Mouse (Mus musculus): ENCODE data around the gene Sh3tc1.

The Sh3tc1 gene

DNA sequence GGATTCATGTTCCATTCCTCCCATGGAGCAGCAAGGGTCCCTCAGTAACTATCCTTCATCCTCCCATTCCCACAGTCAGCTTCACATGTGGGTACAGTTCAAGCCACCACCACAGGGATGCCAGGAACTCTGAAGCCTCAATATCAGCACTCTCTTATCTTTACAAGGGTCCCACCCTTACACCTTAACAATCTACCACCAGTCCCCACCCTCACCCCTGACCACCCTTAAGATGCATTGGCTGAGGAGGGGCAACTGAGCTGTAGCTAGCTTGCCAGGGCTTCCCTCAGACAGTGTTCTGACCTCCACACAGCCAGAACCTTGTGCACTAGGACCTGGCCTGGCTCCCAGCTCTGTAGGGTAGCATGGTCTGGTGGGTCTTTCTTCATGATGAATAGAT is 20.4 kb downstream of the Sh3tc1 start:
- no peak for DNase-seq

DNA sequence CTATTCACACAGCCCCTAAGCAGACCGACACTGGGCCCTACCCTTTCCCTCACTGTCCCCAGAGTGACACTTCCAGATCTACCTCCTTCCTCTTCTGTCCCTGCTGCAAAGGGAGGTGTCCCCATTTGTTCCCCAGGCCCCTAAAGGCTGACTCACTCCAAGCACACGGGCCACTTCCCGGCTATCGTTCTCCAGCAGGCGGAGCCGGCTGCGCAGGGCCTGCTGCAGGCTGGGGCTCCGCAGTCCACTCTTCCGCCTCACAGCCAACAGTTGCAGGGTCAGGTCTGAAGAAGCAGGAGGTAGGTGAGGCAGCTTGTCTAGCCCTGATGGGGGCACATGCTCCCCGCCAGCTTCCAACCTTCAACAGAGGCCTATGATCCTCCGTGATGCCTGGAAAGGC is 21.0 kb downstream of the Sh3tc1 start:
- DNase-seq = no peak

DNA sequence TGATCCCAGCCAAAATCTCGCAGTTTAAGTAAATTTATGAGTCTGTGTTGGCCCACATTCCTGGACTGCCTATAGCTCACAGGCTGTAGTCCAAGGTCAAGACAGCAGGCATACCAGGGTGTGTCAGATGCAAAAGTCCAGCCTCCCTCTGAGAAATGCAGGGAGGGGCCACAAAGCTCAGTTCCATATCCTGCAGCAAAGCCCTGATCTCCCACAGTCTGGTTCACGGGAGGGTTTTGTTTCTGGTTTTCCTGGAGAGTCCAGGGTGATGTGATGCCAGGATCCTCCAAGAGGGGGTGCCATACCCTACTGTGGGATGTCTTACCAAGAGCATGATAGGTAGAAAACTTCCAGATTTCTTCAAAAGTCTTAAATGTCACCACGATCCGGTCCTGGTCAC is 21.8 kb downstream of the Sh3tc1 start:
- DNase-seq = peak; percentile 26

DNA sequence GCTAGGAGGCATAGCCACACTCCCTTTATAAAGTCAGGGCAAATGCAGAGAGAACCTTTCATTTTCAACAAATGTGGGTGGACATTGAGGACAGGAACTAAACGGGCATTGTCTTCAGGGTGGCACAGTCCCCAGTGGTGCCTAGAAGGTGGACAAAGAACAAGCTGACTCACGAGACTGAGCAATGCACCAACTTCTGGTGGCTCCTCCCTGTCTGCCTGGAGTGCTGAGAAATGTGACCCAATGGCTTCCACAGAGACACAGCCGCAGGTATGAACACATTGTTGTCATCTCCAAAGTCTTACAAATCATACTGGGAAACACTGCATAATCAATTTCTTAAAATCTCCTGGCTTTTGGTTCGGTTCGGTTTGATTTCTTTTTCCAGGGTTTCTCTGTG is 22.3 kb downstream of the Sh3tc1 start:
- no peak for DNase-seq

DNA sequence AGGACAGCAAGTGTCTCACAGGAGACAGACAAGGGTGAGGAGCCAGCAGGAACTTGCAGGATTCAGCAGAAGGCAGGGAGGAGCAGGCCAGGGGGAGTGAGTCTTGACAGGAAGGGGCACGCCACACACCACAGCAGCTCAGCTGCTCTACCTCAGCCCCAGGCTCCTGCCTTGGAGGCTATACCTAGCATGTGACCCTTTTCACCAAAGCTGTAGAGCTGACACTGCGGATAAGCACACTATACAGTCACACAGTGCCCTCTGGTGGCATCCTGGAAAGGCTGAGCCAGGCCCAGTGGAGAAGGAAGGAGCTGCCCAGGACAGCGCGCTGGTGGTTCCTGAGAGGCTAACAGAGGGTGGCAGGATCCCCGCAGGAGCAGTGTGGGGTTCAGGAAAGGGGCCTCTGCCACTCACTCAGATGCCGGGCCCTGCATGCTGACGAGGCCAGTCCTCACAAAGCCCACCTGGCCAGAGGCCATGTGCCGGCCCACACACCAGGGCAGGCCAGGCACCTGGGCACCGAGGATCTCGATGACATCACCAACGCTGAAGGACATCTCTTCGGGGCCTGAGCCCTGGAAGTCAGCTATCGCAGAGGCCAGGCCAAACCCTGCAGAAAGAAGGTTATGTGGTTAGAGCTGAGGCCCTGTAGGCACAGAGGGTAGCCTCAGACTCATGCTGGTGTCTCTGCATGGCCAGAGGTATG is 26.0 kb downstream of the Sh3tc1 start:
- peak; percentile 55 for DNase-seq

DNA sequence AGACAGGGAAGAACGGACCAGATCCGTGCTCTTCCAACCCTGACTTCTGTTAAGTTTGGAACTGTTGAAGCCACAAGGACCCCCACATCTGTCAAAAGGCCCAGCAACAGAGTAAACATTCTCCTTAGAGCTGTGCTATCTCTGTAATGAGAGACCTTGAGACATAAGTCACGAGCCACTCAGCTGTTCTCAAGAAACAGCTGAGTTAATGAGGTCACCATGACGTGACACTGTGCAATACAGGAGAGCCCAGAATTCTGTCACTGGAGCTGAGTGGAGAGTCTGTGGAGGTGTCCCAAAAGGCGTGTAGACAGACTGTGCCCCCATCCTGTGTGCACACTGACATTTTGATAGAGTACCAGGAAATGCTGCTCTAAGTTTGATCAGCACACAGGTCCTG is 27.3 kb downstream of the Sh3tc1 start:
- DNase-seq = no peak

DNA sequence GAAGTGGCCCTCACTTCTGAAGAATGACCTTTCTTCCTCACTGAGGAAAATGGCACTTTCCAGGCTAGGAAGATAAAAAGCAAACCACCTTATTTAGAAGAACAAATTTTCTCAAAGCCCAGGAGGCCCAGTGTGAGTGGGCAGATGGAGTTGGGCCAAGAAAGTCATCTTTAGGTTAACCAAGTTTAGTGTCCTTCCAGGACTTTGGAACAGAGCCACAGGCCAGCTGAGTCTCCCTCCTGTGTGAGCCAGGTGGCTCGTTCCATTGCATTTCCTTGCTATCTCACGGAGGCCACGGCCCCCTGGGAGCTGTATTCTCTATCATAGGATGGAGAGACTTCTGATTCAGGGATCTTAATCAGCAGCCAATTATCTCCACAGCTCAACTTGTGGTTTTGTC is 28.9 kb downstream of the Sh3tc1 start:
- DNase-seq = no peak

DNA sequence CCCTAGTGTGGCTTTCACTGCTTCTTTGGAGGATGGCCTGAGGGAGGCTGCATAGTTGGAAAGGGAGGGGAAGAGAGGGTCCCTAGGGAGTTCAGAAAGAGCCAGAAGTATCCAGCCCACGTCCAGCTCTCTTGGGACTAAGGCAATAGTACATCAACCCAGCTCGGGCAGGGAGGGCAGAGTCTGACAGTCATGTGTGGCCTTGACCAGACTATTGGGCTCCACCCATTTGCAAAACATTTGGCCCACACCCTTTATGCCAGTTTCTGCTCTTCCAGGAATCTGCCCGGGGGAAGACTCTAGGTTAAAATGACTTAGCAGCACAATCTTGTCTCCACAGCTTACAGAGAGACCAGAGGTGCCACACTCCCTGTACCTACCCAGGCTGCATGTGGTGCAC is 29.3 kb downstream of the Sh3tc1 start:
- DNase-seq = no peak

DNA sequence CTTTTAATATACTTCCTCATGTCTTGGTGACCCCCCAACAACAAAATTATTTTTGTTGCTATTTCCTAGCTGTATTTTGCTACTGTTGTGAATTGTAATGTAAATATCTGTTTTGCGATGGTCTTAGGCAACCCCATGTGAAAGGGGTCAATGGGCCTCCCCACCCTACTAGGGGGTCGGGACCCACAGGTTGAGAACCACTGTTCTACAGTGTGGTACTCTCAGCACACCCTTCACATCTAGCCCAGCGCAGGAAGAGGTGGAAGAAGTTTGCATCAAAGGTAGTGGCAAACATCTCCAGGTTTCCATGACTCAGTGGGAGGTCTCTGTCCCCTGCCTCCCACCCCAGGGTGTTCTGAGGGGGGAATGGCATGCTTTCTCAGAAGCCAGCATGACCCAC is 34.4 kb downstream of the Sh3tc1 start:
- DNase-seq = no peak

DNA sequence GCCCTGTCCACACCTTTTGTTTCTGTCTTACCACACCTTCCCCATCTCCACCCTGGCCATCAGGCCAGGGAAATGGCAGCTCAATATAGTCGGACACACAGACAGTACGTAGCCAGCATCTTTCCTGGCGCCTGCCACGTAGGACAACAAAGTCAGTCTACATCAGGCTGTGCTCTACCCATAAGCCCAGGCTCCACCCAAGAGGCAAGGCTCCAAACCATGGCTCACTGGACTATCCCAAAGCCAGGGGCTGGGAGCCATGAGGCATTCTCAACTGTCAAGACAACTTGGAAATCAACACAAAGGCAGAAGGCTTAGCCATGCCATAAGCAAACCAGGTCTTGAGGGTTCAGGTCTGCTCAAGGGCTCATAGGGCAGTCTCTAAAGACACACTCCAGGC is 36.0 kb downstream of the Sh3tc1 start:
- DNase-seq = no peak

DNA sequence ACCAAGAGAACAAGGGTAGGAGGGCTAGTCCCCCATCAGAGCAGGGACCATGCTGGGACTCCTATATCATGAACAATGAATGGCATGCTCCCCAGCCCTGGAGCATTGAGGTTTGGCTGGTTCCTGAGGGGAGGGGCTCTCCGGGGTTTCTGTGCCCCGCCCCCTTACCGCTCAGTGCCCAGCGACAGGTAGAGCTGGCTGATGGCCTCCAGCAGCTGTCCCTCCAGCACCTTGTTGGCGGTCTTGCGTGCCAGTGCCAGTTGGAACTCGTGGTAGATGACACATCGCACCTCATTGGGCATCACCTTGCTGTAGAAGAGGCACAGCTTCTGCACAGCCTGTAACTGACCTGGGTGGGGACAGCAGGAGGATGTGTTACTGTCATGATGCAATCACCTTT is 36.6 kb downstream of the Sh3tc1 start:
- no peak for DNase-seq

DNA sequence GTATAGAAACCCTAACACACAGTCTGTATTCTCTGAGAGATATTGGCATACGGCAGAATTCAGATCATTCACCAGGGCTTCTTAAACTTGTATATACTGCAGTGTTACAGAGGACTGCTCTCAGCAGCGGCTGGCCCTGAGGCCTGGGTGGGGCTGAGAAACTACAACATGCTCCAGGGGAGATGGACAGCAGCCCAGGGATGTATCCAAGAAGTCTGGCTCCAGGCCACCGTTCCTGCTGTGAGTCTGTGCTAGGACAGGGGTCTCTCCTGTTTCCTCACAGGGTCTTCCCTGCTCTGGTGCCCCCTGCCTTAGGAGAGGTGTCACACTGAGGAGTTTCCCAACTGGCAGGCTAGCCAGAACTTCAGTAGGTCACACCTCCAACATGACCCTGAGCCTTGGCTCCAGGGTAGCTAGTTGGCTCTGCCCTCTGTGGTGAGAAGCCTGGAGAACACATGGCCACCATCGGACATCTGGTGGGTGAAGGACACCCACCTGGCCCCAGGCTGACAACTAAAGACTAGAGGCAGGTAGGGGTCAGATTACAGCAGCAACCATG is 37.1 kb downstream of the Sh3tc1 start:
- DNase-seq = no peak

DNA sequence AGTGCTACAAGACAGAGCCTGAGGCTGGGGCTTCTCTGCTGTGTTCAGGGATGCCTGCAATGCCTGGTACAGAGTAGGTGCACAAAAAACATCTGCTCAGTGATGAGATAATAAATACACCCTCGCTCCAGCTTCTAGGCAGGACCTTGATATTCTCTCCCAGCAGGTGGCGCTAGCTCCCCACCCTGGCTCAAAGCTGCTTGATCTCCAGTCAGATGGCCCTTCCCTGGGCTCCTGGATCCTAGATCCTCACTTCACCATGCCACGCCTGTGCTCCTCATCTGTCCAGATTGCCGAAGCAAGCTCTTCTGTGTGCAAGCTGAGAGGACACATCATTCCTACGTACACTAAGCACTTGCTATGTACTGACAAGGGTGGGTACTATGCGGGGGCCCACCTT is 38.7 kb downstream of the Sh3tc1 start:
- DNase-seq = peak; percentile 54

DNA sequence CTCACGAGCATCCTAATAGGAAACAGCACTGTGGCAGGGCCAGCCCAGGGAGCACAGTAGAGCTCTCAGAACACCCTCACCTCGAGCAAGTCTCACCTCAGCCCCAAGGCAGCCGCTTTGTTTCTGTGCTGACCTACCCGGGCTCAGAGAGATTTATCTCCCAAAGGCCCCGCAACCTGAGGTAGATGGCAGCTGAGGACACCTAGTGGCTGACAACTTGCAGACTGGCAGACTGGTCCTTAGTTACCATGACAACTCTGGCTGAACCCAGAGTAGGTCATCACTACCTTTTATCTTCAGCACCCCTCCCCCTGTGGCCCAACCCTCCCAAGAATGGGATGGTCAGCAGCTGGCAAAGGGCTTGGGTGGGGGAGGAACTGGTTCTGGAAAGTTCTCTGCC is 44.0 kb downstream of the Sh3tc1 start:
- no peak for DNase-seq

DNA sequence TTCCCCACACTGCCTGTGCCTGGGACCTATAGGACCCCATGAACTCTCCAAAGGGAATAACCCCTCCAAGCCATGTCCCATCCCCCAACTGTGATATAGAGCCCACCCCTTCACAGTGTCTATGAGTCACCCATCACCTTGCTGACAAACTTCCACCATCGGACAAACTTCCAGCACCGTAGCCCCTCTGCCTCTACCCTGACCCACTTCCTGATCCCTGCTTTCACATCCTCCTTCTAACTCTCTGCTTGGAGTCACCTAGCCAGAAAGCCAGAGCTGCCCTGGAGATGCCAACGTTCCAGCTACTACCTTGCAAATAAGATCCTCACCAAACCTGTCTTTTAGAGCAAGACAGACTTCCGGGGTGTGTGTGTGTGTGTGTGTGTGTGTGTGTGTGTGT is 46.1 kb downstream of the Sh3tc1 start:
- DNase-seq = no peak

DNA sequence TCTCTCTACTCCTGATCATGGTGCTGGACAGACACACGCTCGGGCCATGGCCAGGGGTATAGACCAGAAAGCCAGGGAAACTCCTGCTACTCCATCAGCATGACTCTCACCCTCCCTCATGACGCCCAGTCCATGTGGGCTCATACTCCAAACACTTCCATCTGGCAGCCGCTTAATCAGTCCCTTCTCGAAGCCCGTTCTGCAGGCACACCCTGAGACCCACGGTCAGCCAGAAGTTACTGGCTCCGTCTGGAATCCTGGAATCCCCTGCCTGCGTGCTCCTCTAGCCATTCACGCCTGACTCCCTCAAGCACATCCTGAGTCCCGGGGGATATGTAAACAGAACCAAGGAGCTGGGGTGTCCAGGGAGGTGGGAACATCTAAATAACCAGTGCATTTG is 48.5 kb downstream of the Sh3tc1 start:
- no peak for DNase-seq

DNA sequence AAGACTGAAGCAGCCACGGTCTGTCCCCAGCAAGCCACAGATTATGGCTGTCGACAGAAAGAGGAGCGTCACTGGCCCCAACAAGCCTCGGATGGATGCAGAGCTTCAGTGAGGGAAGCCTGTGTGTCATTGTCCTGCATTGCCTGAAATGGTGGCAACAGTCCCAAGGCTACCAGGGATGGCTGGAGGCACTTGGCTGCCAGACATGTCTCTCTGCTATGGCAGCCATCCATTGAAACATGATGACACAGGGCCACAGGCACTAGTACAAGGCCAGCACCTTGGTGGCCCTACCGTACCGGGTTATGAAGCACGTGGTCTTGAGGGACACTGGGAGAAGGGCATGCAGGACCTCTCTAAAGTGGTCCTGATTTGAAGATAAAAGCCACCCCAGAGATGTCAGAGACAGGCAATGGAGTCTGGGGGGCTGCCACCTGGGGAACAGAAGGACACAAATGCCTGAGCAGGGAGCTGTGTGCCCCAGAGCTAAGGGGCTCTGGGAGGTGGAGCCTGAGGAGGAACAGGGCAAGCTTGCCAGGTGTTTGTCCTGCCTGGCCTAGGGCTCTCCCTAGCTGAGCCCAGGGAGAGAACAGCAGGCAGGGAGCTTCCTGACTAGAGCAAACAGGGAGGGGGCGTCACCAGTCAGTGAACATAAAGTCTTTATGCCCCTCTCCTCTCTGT is 49.2 kb downstream of the Sh3tc1 start:
- DNase-seq = no peak

DNA sequence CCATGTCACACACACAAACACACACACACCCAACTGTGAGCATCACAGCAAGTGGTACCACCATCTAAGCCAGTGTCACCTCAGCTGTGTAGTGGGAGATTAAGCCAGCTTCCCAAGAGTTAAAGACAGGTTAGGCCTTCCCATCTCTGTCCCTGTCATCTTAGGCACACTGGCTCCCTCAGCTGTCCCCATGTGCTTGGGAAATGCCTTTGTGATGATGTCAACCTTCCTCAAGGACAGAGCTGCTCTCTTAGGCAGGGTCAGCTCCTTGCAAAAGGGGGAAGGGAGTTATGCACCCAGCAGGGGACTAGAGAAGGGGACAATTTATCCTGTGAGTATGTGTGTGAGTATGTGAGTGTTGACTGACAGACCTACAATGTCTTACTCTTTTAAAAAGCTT is 50.4 kb downstream of the Sh3tc1 start:
- DNase-seq = no peak

DNA sequence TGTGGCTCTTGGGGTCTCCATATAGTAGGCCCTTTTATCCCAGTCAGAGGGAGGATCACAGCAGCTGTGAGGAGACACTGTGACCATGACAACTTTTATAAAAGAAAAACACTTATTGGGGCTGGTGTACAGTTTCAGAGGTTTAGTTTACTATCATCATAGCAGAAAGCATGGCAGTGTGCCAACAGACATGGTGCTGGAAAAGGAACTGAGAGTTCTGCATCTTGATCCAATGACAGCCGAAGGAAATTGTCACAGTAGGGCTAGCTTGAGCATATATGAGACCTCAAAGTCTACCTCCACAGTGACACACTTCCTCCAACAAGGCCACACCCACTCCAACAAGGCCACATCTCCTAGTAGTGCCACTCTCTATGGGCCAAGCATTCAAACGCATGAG is 50.9 kb downstream of the Sh3tc1 start:
- DNase-seq = no peak

DNA sequence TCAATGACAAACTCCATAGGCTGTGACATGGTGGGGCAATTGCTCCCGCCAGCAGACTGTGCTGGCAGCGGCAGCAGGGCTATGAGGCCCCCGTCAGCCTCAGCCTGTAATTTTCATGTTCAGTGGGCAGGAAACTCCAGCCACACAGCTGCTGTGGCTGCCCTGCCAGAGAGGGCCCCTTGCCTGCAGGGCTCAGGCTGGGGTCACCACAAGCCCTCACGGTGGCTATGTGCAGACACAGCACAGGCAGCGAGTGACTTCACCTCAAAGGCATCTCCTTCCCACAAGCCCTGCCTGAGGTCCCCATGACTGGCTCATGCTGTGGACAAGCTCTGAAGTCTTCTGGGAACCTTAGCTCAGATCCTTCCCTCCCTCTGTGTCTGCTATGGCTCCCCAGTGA is 52.7 kb downstream of the Sh3tc1 start:
- DNase-seq = no peak

DNA sequence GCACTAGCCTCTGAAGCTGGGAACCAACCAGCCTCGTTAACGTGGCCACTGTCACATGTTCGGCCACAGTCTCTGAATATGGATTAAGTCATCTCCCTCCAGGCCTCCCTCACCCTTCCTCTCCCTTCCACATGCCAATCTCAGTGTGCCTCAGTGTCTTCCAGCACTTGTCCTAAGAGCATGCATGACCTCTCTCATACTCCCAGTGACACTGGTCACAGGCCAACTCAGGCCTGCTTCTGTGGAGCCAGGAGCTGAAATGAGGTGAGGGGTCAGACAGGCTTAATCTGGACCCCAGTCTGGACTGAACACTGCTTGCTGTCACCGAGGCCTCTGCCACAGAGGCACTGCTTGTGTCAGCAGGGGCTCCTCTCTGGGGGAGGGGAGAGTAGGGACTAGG is 53.5 kb downstream of the Sh3tc1 start:
- DNase-seq = no peak

DNA sequence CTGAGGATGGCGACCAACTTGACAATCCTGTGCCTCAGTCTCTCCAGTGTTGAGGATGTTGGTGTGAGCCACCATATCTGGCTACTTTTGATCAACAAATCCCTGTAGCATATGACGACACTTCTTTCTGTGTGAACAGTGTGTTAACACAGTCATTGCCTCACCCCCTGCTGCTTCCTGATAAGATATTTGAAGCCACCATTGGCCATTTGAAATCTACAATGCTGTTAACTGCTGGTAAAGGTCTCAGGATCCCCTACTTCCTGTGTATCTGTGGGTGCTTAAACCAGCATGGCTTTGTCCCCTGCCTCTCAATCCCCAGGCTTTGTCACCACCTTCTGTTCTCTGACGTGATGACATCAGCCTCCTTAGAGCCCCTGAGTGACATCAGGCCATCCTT is 54.7 kb downstream of the Sh3tc1 start:
- DNase-seq = no peak

DNA sequence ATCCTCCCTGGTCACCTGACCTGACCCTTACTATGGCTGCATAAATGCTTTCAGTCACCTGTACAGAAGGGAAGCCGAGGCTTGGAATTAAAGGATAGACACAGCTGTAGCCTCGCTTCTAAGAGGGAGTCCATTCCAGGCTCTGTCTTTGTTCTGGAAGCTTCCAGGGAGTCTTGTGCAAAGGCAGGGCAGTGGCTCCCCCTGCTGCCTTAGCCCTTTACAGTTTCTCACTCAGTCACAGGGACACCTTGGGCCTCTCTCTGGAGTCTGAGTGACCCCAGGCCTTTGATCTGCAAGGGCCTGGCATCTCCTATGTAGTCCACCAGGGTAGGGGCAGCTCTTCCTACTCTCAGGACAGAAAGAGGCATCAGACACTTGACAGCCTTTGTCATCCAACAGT is 58.8 kb downstream of the Sh3tc1 start:
- DNase-seq = no peak

DNA sequence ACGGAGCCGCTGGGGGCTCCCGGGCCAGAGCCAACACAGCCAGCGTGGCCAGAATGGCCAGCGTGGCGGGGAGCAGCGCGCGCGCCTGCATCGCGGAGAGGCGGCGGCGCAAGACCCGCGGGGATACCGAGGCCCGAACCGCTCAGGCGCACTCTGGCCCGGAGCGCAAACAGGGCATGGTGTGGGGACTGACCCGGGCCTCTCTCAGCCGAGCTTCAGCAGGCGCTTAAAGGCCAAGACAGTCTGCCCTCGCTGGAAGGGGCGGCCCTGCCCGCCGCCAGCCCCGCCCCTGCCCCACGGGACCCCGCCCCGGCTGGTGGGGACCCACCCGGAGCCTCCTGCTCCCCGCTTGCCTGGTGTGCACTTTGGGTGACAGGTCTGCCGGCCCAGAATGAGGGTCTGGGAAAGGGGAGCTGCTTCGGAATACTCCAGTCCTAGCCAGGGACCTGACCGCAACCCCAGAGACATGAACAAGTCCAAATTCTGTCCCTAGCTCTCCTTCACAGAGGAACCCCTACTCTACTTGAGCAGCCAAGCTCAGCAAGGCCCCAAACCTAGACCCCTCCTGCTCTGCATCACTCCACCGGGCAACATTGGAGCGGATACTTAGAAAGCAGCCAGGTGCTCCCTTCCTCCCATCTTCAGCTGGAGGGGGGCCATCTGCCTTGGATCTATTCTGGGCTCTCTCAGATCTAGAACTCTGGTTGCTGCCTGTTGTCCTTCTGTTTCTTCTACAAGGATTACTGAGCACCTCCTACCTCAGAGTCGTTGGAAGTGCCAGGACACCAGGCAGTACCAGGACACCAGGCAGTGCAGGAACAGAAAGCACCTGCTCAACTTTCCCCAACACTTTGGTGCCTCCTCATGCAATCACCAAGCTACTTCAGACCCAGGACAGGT is 60.3 kb downstream of the Sh3tc1 start, which contains the start of gene Htra3:
Gene Htra3 (minus strand): TSS at position 527 of the 900 bp plus-strand sequence.
- peak; percentile 31 for DNase-seq

Measured in right cerebral cortex, postnatal 25 days (tissue).